Mouse (Mus musculus) brain, adult 10 weeks (tissue): ENCODE results near the gene Gm43720. TPM values are rescaled to one million over a fixed set of nuclear protein-coding genes. Genes with fewer than 3 reads are reported as not detected.

Source experiments
- polyA plus RNA-seq: library from polyadenylated mRNA; stranded (reverse); fragments of 350-450 nt; fragmentation: Illumina TruSeq; extraction: RNeasy Lipid Tissue Mini Kit (QIAGEN cat#74804); gene quantifications from one replicate; pipeline ENCODE4 v1.2.3, GENCODE M21; 2015; ENCODE audit warnings: low read depth, low replicate concordance

Gene Gm43720
- not detected for polyA plus RNA-seq

DNA sequence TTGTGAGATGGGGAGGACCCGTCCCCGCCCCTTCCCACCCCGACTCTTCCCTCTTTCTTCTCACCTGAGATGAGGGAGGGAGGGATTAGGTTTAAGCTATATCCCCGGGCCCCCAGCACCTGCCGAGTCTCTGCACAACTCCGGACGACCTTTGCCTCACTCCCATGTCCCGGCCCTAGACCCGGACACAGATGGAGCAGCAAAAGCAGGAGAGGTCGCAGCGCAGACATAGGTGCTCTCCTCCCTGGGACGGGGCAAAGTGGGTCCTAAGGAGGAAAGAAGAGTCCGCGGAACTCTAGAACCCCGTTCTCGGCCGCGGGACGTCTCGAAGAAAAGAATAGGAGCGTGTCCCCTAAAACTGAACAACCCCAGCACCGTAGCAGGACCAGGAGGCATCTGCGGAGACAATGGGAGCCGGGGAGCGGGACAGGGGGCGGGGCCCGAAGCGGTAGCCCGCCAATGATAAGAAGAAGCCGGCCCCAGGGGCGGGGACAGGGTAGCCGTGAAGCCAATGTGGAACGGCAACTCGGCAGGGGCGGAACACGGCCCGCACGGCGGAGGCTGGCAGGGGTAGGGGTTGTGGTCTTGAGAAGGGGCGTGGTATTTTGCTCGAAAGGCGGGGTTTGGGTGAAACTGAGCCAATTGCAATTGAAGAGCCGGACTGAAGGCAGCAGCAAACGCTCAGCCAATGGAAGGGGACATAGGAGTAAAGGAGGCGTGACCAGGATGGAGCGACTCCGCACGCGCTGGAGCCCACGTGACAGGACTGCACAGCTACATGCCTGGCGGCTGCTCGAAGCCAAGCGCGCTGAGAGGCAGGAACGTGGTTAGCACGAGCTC lies at the start of gene Gm43720, which contains the start of the genes Gpc2 and Stag3:
Gene Gm43720 (minus strand): TSS at position 374 of the 840 bp plus-strand sequence.
Gene Gpc2 (minus strand): TSS at position 421 of the 840 bp plus-strand sequence.
Gene Stag3 (plus strand): TSS at position 656 of the 840 bp plus-strand sequence.

GRCm38 (mm10) chr5:138272409-138272923 lies 7.3 kb downstream of the Gm43720 start, which contains the start of gene Gal3st4:
Gene Gal3st4, minus strand, starts transcription at chr5:138272840.

GRCm38 (mm10) chr5:138263260-138264206 lies 16.2 kb downstream of the Gm43720 start, which contains the start of gene BC037034:
Gene BC037034, minus strand, starts transcription at chr5:138264033.

GRCm38 (mm10) chr5:138255353-138256093 lies 24.2 kb downstream of the Gm43720 start, which contains the start of gene Lamtor4:
Gene Lamtor4, plus strand, starts transcription at chr5:138255482.

GRCm38 (mm10) chr5:138225700-138226099 lies 54.1 kb downstream of the Gm43720 start, which contains the start of gene Nxpe5:
Gene Nxpe5, plus strand, starts transcription at chr5:138225898.

Other genes with a start within 250 kb of the Gm43720 start
- gene Smok3c, start 226.8 kb downstream of the Gm43720 start, polyA plus RNA-seq: not detected
- gene Zkscan1, start 194.9 kb downstream of the Gm43720 start, polyA plus RNA-seq: 15.8 TPM
- gene Zscan21, start 163.1 kb downstream of the Gm43720 start, polyA plus RNA-seq: 19.4 TPM
- 10.5 TPM for gene Zfp113, start 124.2 kb downstream of the Gm43720 start, polyA plus RNA-seq
- 205 TPM for gene Cops6, start 118.9 kb downstream of the Gm43720 start, polyA plus RNA-seq
- 18.4 TPM for gene Ap4m1, start 108.0 kb downstream of the Gm43720 start, polyA plus RNA-seq
- 18.1 TPM for gene Mcm7, start 107.5 kb downstream of the Gm43720 start, polyA plus RNA-seq
- 35.8 TPM for gene Taf6, start 92.5 kb downstream of the Gm43720 start, polyA plus RNA-seq
- gene Cnpy4, start 92.5 kb downstream of the Gm43720 start, polyA plus RNA-seq: 13.7 TPM
- gene Mblac1, start 85.6 kb downstream of the Gm43720 start, polyA plus RNA-seq: 5.7 TPM
- gene Nxpe5, start 54.1 kb downstream of the Gm43720 start, polyA plus RNA-seq: not detected
- 90.5 TPM for gene Lamtor4, start 24.5 kb downstream of the Gm43720 start, polyA plus RNA-seq
- gene BC037034, start 15.9 kb downstream of the Gm43720 start, polyA plus RNA-seq: 48.4 TPM
- gene Gal3st4, start 7.1 kb downstream of the Gm43720 start, polyA plus RNA-seq: 3.6 TPM
- 3.5 TPM for gene Gpc2, start within 50 bp of the Gm43720 start, polyA plus RNA-seq
- gene Stag3, start 282 bp upstream of the Gm43720 start, polyA plus RNA-seq: 1.1 TPM
- not detected for gene Pvrig, start 62.0 kb upstream of the Gm43720 start, polyA plus RNA-seq
- gene Zfp157, start 161.5 kb upstream of the Gm43720 start, polyA plus RNA-seq: 15.3 TPM